Mouse (Mus musculus) liver, embryonic 12.5 days (tissue): ENCODE measurements at regions not wholly inside any gene's neighbourhood (a gene's known extent, or its start where the extent isn't known, plus 50 kb on each side); places are given as distances from the start of the nearest gene placed in this dataset.

ENCODE experiments used
- ATAC-seq: fragments of 200-750 bp; cut with Nextera tagmentation; 2 replicates; pipeline ENCODE4 v1.8.0; 2017; ENCODE audit warnings: moderate number of reproducible peaks, mild to moderate bottlenecking, moderate library complexity
- H3K27ac ChIP-seq: fragments of 300-500 bp; sonication (generic); 2 replicates; pipeline ENCODE4 v1.5.1; 2016; ENCODE audit warnings: mild to moderate bottlenecking
- H3K27me3 ChIP-seq: fragments of 300-500 bp; sonication (generic); replicated peaks from 2 replicates; pipeline ENCODE4 v1.6.1; 2016; ENCODE audit warnings: mild to moderate bottlenecking, moderate library complexity
- H3K36me3 ChIP-seq: fragments of 300-500 bp; sonication (generic); 2 replicates; pipeline ENCODE4 v1.6.1; 2016; ENCODE audit warnings: mild to moderate bottlenecking, moderate library complexity
- H3K4me1 ChIP-seq: fragments of 300-500 bp; sonication (generic); 2 replicates; pipeline ENCODE4 v1.6.1; 2016
- H3K4me2 ChIP-seq: fragments of 300-500 bp; sonication (generic); 2 replicates; pipeline ENCODE4 v1.6.1; 2016; ENCODE audit warnings: mild to moderate bottlenecking, moderate library complexity
- H3K4me3 ChIP-seq: fragments of 300-500 bp; sonication (generic); 2 replicates; pipeline ENCODE4 v1.5.1; 2016; ENCODE audit warnings: mild to moderate bottlenecking, moderate library complexity
- H3K9ac ChIP-seq: fragments of 300-500 bp; sonication (generic); 2 replicates; pipeline ENCODE4 v1.6.1; 2016; ENCODE audit warnings: mild to moderate bottlenecking, moderate library complexity
- H3K9me3 ChIP-seq: fragments of 300-500 bp; sonication (generic); replicated peaks from 2 replicates; pipeline ENCODE4 v1.6.1; 2016; ENCODE audit warnings: mild to moderate bottlenecking, moderate library complexity
- WGBS: fragments of 180-500 bp; shearing (Covaris S2); methylation state at CpG from one replicate; pipeline ENCODE4 v1.1.7; 2016; ENCODE audit not compliant: insufficient replicate concordance; 5-methylcytosine and 5-hydroxymethylcytosine counted together

GRCm38 (mm10) chr3:50813760-50814400, 370.5 kb upstream of the Slc7a11 start:
- H3K27me3 ChIP-seq, result no peaks in the 10 kb centered on the region
- no peak overlapping the region for H3K4me3 ChIP-seq
- no peaks in the 10 kb centered on the region for H3K36me3 ChIP-seq
- H3K27ac ChIP-seq, result no peak overlapping the region
- H3K4me1 ChIP-seq, result no peaks in the 10 kb centered on the region
- no peak for ATAC-seq
- no peaks in the 10 kb centered on the region for H3K9me3 ChIP-seq
- 69% methylated on average over 5 of the region's 5 CpGs for WGBS
- no peak overlapping the region for H3K4me2 ChIP-seq
- no peak overlapping the region for H3K9ac ChIP-seq

- ATAC-seq, result no peak
- H3K9me3 ChIP-seq, result no peaks in the 10 kb centered on the region
- 59% methylated on average over 10 of the region's 10 CpGs for WGBS
- H3K4me3 ChIP-seq, result no peak overlapping the region
- no peak overlapping the region for H3K4me2 ChIP-seq
- H3K9ac ChIP-seq, result no peak overlapping the region
- H3K4me1 ChIP-seq, result no peaks in the 10 kb centered on the region
- no peaks in the 10 kb centered on the region for H3K27me3 ChIP-seq
- no peak overlapping the region for H3K27ac ChIP-seq
- no peaks in the 10 kb centered on the region for H3K36me3 ChIP-seq
Observed at GRCm38 (mm10) chr3:50815716-50816115, 372.3 kb upstream of the Slc7a11 start.

GRCm38 (mm10) chr3:50816479-50816878, 373.1 kb upstream of the Slc7a11 start:
- H3K9ac ChIP-seq, result no peak overlapping the region

GRCm38 (mm10) chr3:50817361-50817760, 373.9 kb upstream of the Slc7a11 start:
- WGBS, result 48% methylated on average over 3 of the region's 3 CpGs

More at GRCm38 (mm10) chr3:50816479-50816878, 373.1 kb upstream of the Slc7a11 start:
- Histone ChIP-seq H3K4me2 (no peak overlapping the region), H3K27me3 (no peaks in the 10 kb centered on the region), H3K9me3 (no peaks in the 10 kb centered on the region), H3K36me3 (no peaks in the 10 kb centered on the region), H3K4me1 (no peaks in the 10 kb centered on the region), H3K4me3 (no peak overlapping the region), H3K27ac (no peak overlapping the region)
- WGBS, result 63% methylated on average over 8 of the region's 8 CpGs
- ATAC-seq, result no peak

GRCm38 (mm10) chr3:50820776-50821175, 377.4 kb upstream of the Slc7a11 start:
- Histone ChIP-seq H3K4me3 (no peak overlapping the region), H3K27ac (no peak overlapping the region), H3K9ac (no peak overlapping the region), H3K4me2 (no peak overlapping the region), H3K27me3 (no peaks in the 10 kb centered on the region), H3K4me1 (no peaks in the 10 kb centered on the region), H3K9me3 (no peaks in the 10 kb centered on the region), H3K36me3 (no peaks in the 10 kb centered on the region)
- no peak for ATAC-seq
- WGBS, result 75% methylated on average over 1 of the region's 1 CpGs

More at GRCm38 (mm10) chr3:50817361-50817760, 373.9 kb upstream of the Slc7a11 start:
- Histone ChIP-seq H3K9ac (no peak overlapping the region), H3K4me3 (no peak overlapping the region), H3K36me3 (no peaks in the 10 kb centered on the region), H3K27me3 (no peaks in the 10 kb centered on the region), H3K4me2 (no peak overlapping the region), H3K9me3 (no peaks in the 10 kb centered on the region), H3K4me1 (no peaks in the 10 kb centered on the region), H3K27ac (no peak overlapping the region)
- no peak for ATAC-seq

- Histone ChIP-seq H3K4me2 (no peak overlapping the region), H3K9me3 (no peaks in the 10 kb centered on the region), H3K4me1 (no peaks in the 10 kb centered on the region), H3K9ac (no peak overlapping the region), H3K27me3 (no peaks in the 10 kb centered on the region), H3K4me3 (no peak overlapping the region), H3K36me3 (no peaks in the 10 kb centered on the region), H3K27ac (no peak overlapping the region)
- no peak for ATAC-seq
- WGBS, result 48% methylated on average over 5 of the region's 5 CpGs
Observed at GRCm38 (mm10) chr3:50825534-50826423, 382.4 kb upstream of the Slc7a11 start.

- Histone ChIP-seq H3K4me3 (no peak overlapping the region), H3K9ac (no peak overlapping the region), H3K27me3 (no peaks in the 10 kb centered on the region), H3K4me2 (no peak overlapping the region), H3K36me3 (no peaks in the 10 kb centered on the region), H3K4me1 (no peaks in the 10 kb centered on the region), H3K9me3 (no peaks in the 10 kb centered on the region), H3K27ac (no peak overlapping the region)
- WGBS, result 60% methylated on average over 2 of the region's 2 CpGs
- no peak for ATAC-seq
Observed at GRCm38 (mm10) chr3:50826424-50826819, 383.0 kb upstream of the Slc7a11 start.

GRCm38 (mm10) chr3:50829211-50829610, 385.8 kb upstream of the Slc7a11 start:
- H3K4me3 ChIP-seq, result no peak overlapping the region
- no peak for ATAC-seq
- H3K4me1 ChIP-seq, result no peaks in the 10 kb centered on the region
- no peaks in the 10 kb centered on the region for H3K27me3 ChIP-seq
- 52% methylated on average over 3 of the region's 3 CpGs for WGBS
- H3K27ac ChIP-seq, result no peak overlapping the region
- no peak overlapping the region for H3K9ac ChIP-seq
- no peak overlapping the region for H3K4me2 ChIP-seq
- H3K36me3 ChIP-seq, result no peaks in the 10 kb centered on the region
- no peaks in the 10 kb centered on the region for H3K9me3 ChIP-seq

GRCm38 (mm10) chr3:50830446-50830845, 387.0 kb upstream of the Slc7a11 start:
- 69% methylated on average over 6 of the region's 6 CpGs for WGBS
- no peak overlapping the region for H3K27ac ChIP-seq
- no peak for ATAC-seq
- no peak overlapping the region for H3K4me2 ChIP-seq
- no peaks in the 10 kb centered on the region for H3K36me3 ChIP-seq
- no peaks in the 10 kb centered on the region for H3K4me1 ChIP-seq
- no peak overlapping the region for H3K4me3 ChIP-seq
- H3K9me3 ChIP-seq, result no peaks in the 10 kb centered on the region
- no peak overlapping the region for H3K9ac ChIP-seq
- no peaks in the 10 kb centered on the region for H3K27me3 ChIP-seq

- H3K4me1 ChIP-seq, result no peaks in the 10 kb centered on the region
- H3K9me3 ChIP-seq, result no peaks in the 10 kb centered on the region
- H3K4me3 ChIP-seq, result no peak overlapping the region
- H3K36me3 ChIP-seq, result no peaks in the 10 kb centered on the region
- H3K4me2 ChIP-seq, result no peak overlapping the region
- no peak overlapping the region for H3K27ac ChIP-seq
- H3K27me3 ChIP-seq, result no peaks in the 10 kb centered on the region
- H3K9ac ChIP-seq, result no peak overlapping the region
- ATAC-seq, result no peak
- 75% methylated on average over 9 of the region's 9 CpGs for WGBS
Observed at GRCm38 (mm10) chr3:50830926-50831325, 387.5 kb upstream of the Slc7a11 start.

GRCm38 (mm10) chr3:50842216-50842615, 382.0 kb upstream of the Noct start:
- 52% methylated on average over 4 of the region's 4 CpGs for WGBS
- Histone ChIP-seq H3K9me3 (no peaks in the 10 kb centered on the region), H3K9ac (no peak overlapping the region), H3K4me1 (no peaks in the 10 kb centered on the region), H3K4me3 (no peak overlapping the region), H3K27me3 (no peaks in the 10 kb centered on the region), H3K4me2 (no peak overlapping the region), H3K36me3 (no peaks in the 10 kb centered on the region), H3K27ac (no peak overlapping the region)
- no peak for ATAC-seq

- H3K4me1 ChIP-seq, result no peaks in the 10 kb centered on the region
- 66% methylated on average over 8 of the region's 8 CpGs for WGBS
- H3K9me3 ChIP-seq, result no peaks in the 10 kb centered on the region
- H3K4me3 ChIP-seq, result no peak overlapping the region
- no peak overlapping the region for H3K9ac ChIP-seq
- no peak for ATAC-seq
- H3K27me3 ChIP-seq, result no peaks in the 10 kb centered on the region
- H3K4me2 ChIP-seq, result no peak overlapping the region
- H3K27ac ChIP-seq, result no peak overlapping the region
- H3K36me3 ChIP-seq, result no peaks in the 10 kb centered on the region
Observed at GRCm38 (mm10) chr3:50844835-50845301, 379.4 kb upstream of the Noct start.
